ENCODE assay signal across 21 mouse cellular contexts in the genomic region with DNA sequence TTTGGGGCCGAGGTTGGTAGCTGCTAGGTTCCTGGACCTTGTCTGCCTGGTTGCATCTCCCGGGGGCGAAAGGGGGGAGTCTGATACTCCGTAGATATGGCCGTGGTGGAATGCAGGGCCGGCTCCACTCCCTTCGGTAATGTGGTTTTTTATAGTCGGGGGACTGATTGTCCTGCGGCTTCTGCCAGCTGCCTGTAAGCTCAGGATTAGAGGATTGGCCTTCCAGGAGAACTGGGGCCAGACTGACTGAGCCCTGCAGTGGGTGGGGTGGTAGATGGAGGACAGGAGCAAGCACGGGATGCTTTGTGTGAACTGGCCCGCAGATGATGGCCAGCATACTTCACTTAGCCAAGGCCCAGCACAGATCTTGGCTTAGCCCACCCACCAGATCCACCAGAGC. TPM values are rescaled to one million over a fixed set of nuclear protein-coding genes. Genes with fewer than 3 reads are reported as not detected.
DNase-seq lines count a peak whose midpoint lies in the region; TF ChIP-seq lines count a peak whose summit lies in the region.
"Had no signal": no experiment of that assay in that cellular context is flagged by ENCODE, and none has a peak within 500 bp of the region (broad histone marks: within the 10 kb centered on the region; RNA-seq: fewer than 3 reads in every experiment).

No protein-coding gene starts in this region.

- peak overlapping the region; percentile 75 for H3K27ac ChIP-seq in heart, adult 2 months
- no peak overlapping the region for H3K27ac ChIP-seq in heart, embryonic 10.5 days
- H3K27ac ChIP-seq: embryonic facial prominence, embryonic 15.5 days; heart, embryonic 13.5 days; hindbrain, embryonic 14.5 days; intestine, embryonic 15.5 days had no signal

- no peak for TF ChIP-seq CTCF in heart, adult 2 months (IDR thresholded peaks at IDR 0.05)

- DNase-seq in gastrocnemius, adult 18-20 months (ENCODE audit: low spot score), result peak; percentile 55
- no peak for DNase-seq in gastrocnemius, postnatal 10 days
- peak in 1 of 2 experiments; percentile 47 for DNase-seq in heart, adult 2 months
- DNase-seq in heart, embryonic 10.5 days (ENCODE audit: low spot score), result no peak
- DNase-seq in retina, adult 2 months (ENCODE audit: low read depth, low spot score), result peak; percentile 23
- DNase-seq in retina, embryonic 14.5 days (ENCODE audit: low spot score), result no peak
- DNase-seq in spleen, postnatal 14 days (ENCODE audit: low spot score in 2 of 2), result no peak
- DNase-seq: B cell, adult 2 months; cerebellum, postnatal 10 days; kidney, adult 18-20 months had no signal

- H3K9me3 ChIP-seq in heart, embryonic 10.5 days, result no peaks in the 10 kb centered on the region
- H3K9me3 ChIP-seq: embryonic facial prominence, embryonic 15.5 days; forebrain, embryonic 10.5 days; G1E; heart, embryonic 13.5 days; hindbrain, embryonic 10.5 days; intestine, embryonic 15.5 days had no signal

- H3K9ac ChIP-seq in heart, adult 2 months (ENCODE audit: low read depth, low read length), result no peak overlapping the region
- H3K9ac ChIP-seq: embryonic facial prominence, embryonic 15.5 days; heart, embryonic 13.5 days; hindbrain, embryonic 14.5 days; intestine, embryonic 15.5 days had no signal

- peaks cover 13% of the 10 kb centered on the region; the same call in 1 of the 2 replicates for H3K4me1 ChIP-seq in heart, adult 2 months (ENCODE audit: control insufficient read depth, insufficient read depth, low read length)
- peaks cover 18% of the 10 kb centered on the region for H3K4me1 ChIP-seq in heart, embryonic 10.5 days
- H3K4me1 ChIP-seq: embryonic facial prominence, embryonic 15.5 days; intestine, embryonic 15.5 days had no signal

- TF ChIP-seq EP300 in heart, adult 2 months (IDR thresholded peaks at IDR 0.05; ENCODE audit: insufficient read depth, low read depth, low read length), result peak; percentile 55; the same call in 1 of the 2 replicates

- no peaks in the 10 kb centered on the region for H3K36me3 ChIP-seq in heart, adult 2 months (ENCODE audit: control insufficient read depth, insufficient read depth, low read length)
- peaks cover 20% of the 10 kb centered on the region; the same call in 1 of the 2 replicates for H3K36me3 ChIP-seq in heart, embryonic 10.5 days
- H3K36me3 ChIP-seq: embryonic facial prominence, embryonic 15.5 days; forebrain, embryonic 10.5 days; G1E; hindbrain, embryonic 10.5 days; intestine, embryonic 15.5 days had no signal

- intact Hi-C loops in heart, adult 2 months (cut with DNase I), result no loop called here

- H3K27me3 ChIP-seq in heart, adult 2 months (ENCODE audit: control insufficient read depth, insufficient read depth, low read length), result no peaks in the 10 kb centered on the region
- H3K27me3 ChIP-seq in heart, embryonic 10.5 days (ENCODE audit: insufficient read depth, poor library complexity, severe bottlenecking), result peaks cover 35% of the 10 kb centered on the region
- H3K27me3 ChIP-seq: intestine, embryonic 15.5 days had no signal

- H3K4me3 ChIP-seq in heart, adult 2 months, result no peak overlapping the region
- H3K4me3 ChIP-seq in heart, embryonic 10.5 days, result no peak overlapping the region
- H3K4me3 ChIP-seq: embryonic facial prominence, embryonic 15.5 days; erythroblast, embryonic 14.5 days; forebrain, embryonic 10.5 days; heart, embryonic 13.5 days; hindbrain, embryonic 10.5 days; intestine, embryonic 15.5 days had no signal

- whole genome bisulfite sequencing in heart, adult 2 months, result 40% methylated on average over 11 of the region's 11 CpGs
- WGBS in heart, embryonic 10.5 days, result 62% methylated on average over 11 of the region's 11 CpGs

- H3K79me2 ChIP-seq in heart, adult 2 months (replicated peaks; ENCODE audit: control insufficient read depth, insufficient read depth, low read length), result no peaks in the 10 kb centered on the region

- no peak for TF ChIP-seq POLR2A in heart, adult 2 months (IDR thresholded peaks at IDR 0.05; ENCODE audit: insufficient read depth, low read depth, low read length)

RNA-seq across cellular contexts. Expression of a gene that starts 16.7 kb away (rescaled TPM):
- 10 to 100 TPM; 17.5 to 20.0 TPM for total RNA-seq in gastrocnemius, adult 18-20 months (2021)
- total RNA-seq in gastrocnemius, postnatal 10 days (2021), result 10 to 100 TPM; 25.8 to 30.4 TPM
- 10 to 100 TPM; 34.9 to 35.6 TPM for total RNA-seq in heart, adult 2 months (2021)
- 23.8 and 25.4 TPM in 2 replicates for polyA plus RNA-seq in heart, adult 2 months (2012; rRNA removed)
- 2.3 and 4.4 TPM in 2 replicates for polyA plus RNA-seq in heart, embryonic 10.5 days (2016; fragmentation: Nextera tagmentation; extraction: Ambion mirVana)
- total RNA-seq: G1E had no signal
- polyA plus RNA-seq: CD4-positive, CD25-positive, alpha-beta regulatory T cell, adult 4 months; erythroblast, embryonic 14.5 days; G1E had no signal

RNA-seq across cellular contexts. Expression of a gene that starts 31.9 kb away (rescaled TPM):
- total RNA-seq in gastrocnemius, adult 18-20 months (2021), result under 1 TPM in 1 of 2 experiments, not detected in 1; 0.57 TPM
- total RNA-seq in gastrocnemius, postnatal 10 days (2021), result 1 to 10 TPM in 1 of 2 experiments, under 1 TPM in 1; 0.40 to 1.1 TPM
- total RNA-seq in heart, adult 2 months (2021), result under 1 TPM; 0.47 to 0.96 TPM
- 0.94 and 1.3 TPM in 2 replicates for polyA plus RNA-seq in heart, adult 2 months (2012; rRNA removed)
- 0.26 and 5.0 TPM in 2 replicates for polyA plus RNA-seq in heart, embryonic 10.5 days (2016; fragmentation: Nextera tagmentation; extraction: Ambion mirVana)
- polyA plus RNA-seq: embryonic facial prominence, embryonic 11.5 days; forebrain, embryonic 14.5 days; G1E had no signal

RNA-seq across cellular contexts. Expression of a gene that starts 32.3 kb away (rescaled TPM):
- 10 to 100 TPM; 27.2 to 27.9 TPM for total RNA-seq in gastrocnemius, adult 18-20 months (2021)
- 10 to 100 TPM; 37.2 to 42.7 TPM for total RNA-seq in gastrocnemius, postnatal 10 days (2021)
- 10 to 100 TPM; 49.0 to 59.0 TPM for total RNA-seq in heart, adult 2 months (2021)
- 33.1 and 39.4 TPM in 2 replicates for polyA plus RNA-seq in heart, adult 2 months (2012; rRNA removed)
- 114 and 121 TPM in 2 replicates for polyA plus RNA-seq in heart, embryonic 10.5 days (2016; fragmentation: Nextera tagmentation; extraction: Ambion mirVana)

Comparison
In these comparisons a context has a peak if more than half of its experiments do, and no peak if none do; other contexts are left out.
1. DNase-seq: peak in gastrocnemius, adult 18-20 months (single experiment) and retina, adult 2 months (single experiment); none in gastrocnemius, postnatal 10 days (single experiment), heart, embryonic 10.5 days (single experiment), retina, embryonic 14.5 days (single experiment) and spleen, postnatal 14 days (0 of 2).